17 mouse cellular contexts compared by ENCODE assay signal in genomic region chr1:183507893-183508292, GRCm38 (mm10).
DNase-seq lines count a peak whose midpoint lies in the region; ATAC-seq lines count a peak whose summit lies in the region.
"Had no signal": no experiment of that assay in that cellular context is flagged by ENCODE, and none has a peak within 500 bp of the region (broad histone marks: within the 10 kb centered on the region; RNA-seq: fewer than 3 reads in every experiment).

No protein-coding gene starts in this region.

- DNase-seq in heart, adult 11 months = peak; percentile 67
- no peak for DNase-seq in heart, postnatal 4 days
- no peak for DNase-seq in B cell, adult 2 months
- DNase-seq: adrenal gland, adult 2 months; adrenal gland, postnatal 10 days; adrenal gland, postnatal 25 days; cerebellum, adult 11 months; cerebellum, adult 18-20 months; cerebellum, adult 8-10 months; cerebellum, adult 9-11 months; cerebellum, postnatal 14 days; cerebellum, postnatal 36 days; embryo, embryonic 11 days had no signal

- ATAC-seq in granulocyte monocyte progenitor cell, adult 5-6 weeks (replicated peaks; ENCODE audit: poor library complexity, severe bottlenecking) = 0 out of 2 replicates have a peak, but pooled peaks have one; percentile 33
- peak; percentile 36 for ATAC-seq in monocyte, adult 5-6 weeks (replicated peaks; ENCODE audit: insufficient number of reproducible peaks, low FRiP score, low TSS enrichment, poor library complexity, severe bottlenecking)
- ATAC-seq: forebrain, embryonic 14.5 days; forebrain, embryonic 16.5 days had no signal
